Mouse (Mus musculus) midbrain, embryonic 10.5 days (tissue): ENCODE measurements around the gene Usf3. TPM values are rescaled to one million over a fixed set of nuclear protein-coding genes. Genes with fewer than 3 reads are reported as not detected.
A peak's percentile ranks its signal among the peaks of the same experiment; 100 is the strongest.

ENCODE experiments used
- DNase-seq: peaks from one replicate; pipeline ENCODE4 v3.0.0-alpha.2; 2017; ENCODE audit warnings: low spot score
- H3K27ac ChIP-seq: fragments of 300-500 bp; sonication (generic); replicated peaks from 2 replicates; pipeline ENCODE4 v1.5.1; 2016; ENCODE audit warnings: mild to moderate bottlenecking
- H3K27me3 ChIP-seq: fragments of 300-500 bp; sonication (generic); 2 replicates; pipeline ENCODE4 v1.6.1; 2016; ENCODE audit warnings: low read depth, mild to moderate bottlenecking; ENCODE audit not compliant: poor library complexity, severe bottlenecking
- H3K36me3 ChIP-seq: fragments of 300-500 bp; sonication (generic); 2 replicates; pipeline ENCODE4 v1.6.1; 2016; ENCODE audit warnings: mild to moderate bottlenecking, moderate library complexity
- H3K4me1 ChIP-seq: fragments of 300-500 bp; sonication (generic); 2 replicates; pipeline ENCODE4 v1.6.1; 2016
- H3K4me3 ChIP-seq: fragments of 300-500 bp; sonication (generic); 2 replicates; pipeline ENCODE4 v1.5.1; 2016; ENCODE audit warnings: mild to moderate bottlenecking, moderate library complexity
- H3K9me3 ChIP-seq: fragments of 300-500 bp; sonication (generic); replicated peaks from 2 replicates; pipeline ENCODE4 v1.6.1; 2016; ENCODE audit warnings: mild to moderate bottlenecking
- WGBS: fragments of 180-500 bp; shearing (Covaris S2); methylation state at CpG from one replicate; pipeline ENCODE4 v1.1.7; 2016; 5-methylcytosine and 5-hydroxymethylcytosine counted together
- polyA plus RNA-seq: library from polyadenylated mRNA; unstranded; fragments of >200 nt; fragmentation: Nextera tagmentation; extraction: Ambion mirVana; gene quantifications from 2 replicates; pipeline ENCODE4 v1.2.1, GENCODE M21; 2016

The Usf3 gene
- polyA plus RNA-seq, result 1.7 and 2.3 TPM in 2 replicates

DNA sequence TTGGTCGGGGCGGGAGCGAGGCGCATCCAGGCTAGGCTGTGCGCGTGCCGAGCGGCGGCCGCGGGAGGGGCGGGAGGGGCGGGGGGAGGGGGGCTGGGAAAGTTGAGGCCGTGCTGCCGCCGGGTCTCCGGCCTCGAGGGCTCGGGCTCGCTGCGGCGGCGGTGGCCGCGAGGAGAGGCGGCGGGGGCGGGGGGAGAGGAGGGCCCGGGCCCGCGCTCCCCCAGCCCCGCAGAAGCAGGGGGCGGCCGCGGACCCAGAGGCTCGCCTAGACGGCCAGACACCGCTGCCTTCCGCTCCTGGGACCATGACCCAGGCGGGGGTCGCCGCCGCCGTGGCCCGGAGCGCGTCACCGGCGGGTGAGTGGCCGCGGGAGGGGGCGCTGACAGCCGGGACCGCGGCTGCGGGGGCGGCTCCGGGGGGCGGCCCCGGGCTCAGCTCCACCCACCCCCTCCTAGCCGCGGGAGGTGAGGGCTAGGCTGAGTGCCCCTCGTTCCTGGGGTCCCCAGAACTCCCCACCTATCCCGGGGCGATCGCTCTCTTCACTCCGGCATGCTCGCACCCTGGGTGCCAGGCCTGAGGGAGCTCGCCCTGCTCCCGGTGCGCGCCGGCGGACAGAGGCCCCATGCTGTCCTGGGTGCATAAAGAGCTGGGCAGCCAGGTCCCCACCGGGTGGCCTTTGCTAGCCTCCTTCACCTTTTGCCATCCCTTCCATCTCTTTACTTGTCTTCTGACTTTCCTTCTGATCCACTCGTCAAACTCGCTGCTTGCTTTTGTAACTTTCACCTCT, at the start of gene Usf3:
Gene Usf3, plus strand, starts transcription at position 92 of the 787 bp plus-strand sequence.
- H3K36me3 ChIP-seq, result no peaks in the 10 kb centered on the region
- H3K27me3 ChIP-seq, result no peaks in the 10 kb centered on the region
- peaks cover 24% of the 10 kb centered on the region for H3K4me1 ChIP-seq
- peak within 1 kb of the TSS; percentile 93 for H3K4me3 ChIP-seq
- WGBS, result under 1% methylated on average over 76 of the region's 77 CpGs
- no peaks in the 10 kb centered on the region for H3K9me3 ChIP-seq
- peak within 1 kb of the TSS; percentile 99 for H3K27ac ChIP-seq
- no peak for DNase-seq

DNA sequence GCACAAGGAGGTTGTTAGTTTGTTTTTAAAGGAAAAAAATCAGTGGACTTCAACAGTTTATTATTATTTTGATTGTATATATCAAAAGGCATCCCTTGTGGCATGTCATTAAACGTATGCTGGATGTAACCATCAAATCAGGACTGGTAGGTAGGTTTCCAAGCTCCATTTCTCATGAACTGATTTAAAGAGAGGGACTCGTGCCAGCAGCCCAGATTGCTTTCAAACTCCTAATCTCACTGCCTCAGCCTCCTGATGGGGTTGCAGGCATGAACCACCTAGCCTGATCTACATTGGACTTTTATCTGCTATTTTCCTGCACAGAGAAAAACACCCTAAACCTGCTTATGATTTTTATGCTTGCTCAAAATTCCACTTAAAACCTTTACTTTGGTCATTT, 49.3 kb upstream of the Usf3 start:
- DNase-seq, result no peak
- WGBS, result 86% methylated on average over 2 of the region's 2 CpGs
- Histone ChIP-seq H3K9me3 (no peaks in the 10 kb centered on the region), H3K4me1 (no peaks in the 10 kb centered on the region), H3K27ac (no peak overlapping the region), H3K27me3 (no peaks in the 10 kb centered on the region), H3K36me3 (no peaks in the 10 kb centered on the region), H3K4me3 (no peak overlapping the region)

DNA sequence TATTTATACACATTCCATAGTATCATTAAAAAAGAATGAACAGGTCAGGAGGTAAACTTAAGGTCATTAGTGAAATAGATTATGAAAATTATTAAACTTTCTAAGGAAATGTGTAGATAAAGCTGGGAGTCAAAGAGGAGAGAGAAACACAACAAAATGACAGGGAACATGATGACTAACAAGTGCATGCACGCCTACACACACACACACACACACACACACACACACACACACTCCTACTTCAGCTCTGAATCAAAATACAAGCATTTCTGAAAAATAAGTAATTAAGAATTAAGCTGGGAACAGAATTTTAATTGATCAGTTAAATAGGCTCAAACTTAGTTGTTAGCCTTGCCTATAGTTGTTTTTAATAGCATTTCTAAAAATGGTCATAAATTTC, 48.3 kb upstream of the Usf3 start:
- no peaks in the 10 kb centered on the region for H3K9me3 ChIP-seq
- H3K27me3 ChIP-seq, result no peaks in the 10 kb centered on the region
- H3K4me1 ChIP-seq, result no peaks in the 10 kb centered on the region
- no peak overlapping the region for H3K4me3 ChIP-seq
- DNase-seq, result no peak
- 90% methylated on average over 1 of the region's 1 CpGs for WGBS
- no peak overlapping the region for H3K27ac ChIP-seq
- no peaks in the 10 kb centered on the region for H3K36me3 ChIP-seq

DNA sequence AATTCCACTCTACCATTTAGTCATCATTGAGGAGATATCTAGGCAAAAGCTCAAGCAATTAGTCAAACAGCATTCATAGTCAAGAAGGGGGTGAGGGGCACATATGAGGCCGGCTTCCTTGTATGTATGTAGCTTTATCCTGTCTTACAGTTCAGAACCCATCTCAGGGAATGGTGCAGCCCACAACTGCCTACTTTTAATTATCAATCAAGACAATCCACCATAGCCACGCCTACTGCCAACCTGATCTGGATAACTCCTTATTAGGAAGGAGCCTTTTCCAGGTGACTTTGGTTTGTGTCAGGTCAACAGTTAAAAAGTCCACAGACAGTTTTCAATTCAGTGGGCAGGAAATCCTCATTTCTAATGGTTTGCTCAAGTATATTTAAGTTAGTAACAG, 47.6 kb upstream of the Usf3 start:
- Histone ChIP-seq H3K27ac (no peak overlapping the region), H3K36me3 (no peaks in the 10 kb centered on the region), H3K9me3 (no peaks in the 10 kb centered on the region), H3K27me3 (no peaks in the 10 kb centered on the region), H3K4me1 (no peaks in the 10 kb centered on the region), H3K4me3 (no peak overlapping the region)
- no peak for DNase-seq
- WGBS, result 94% methylated on average over 2 of the region's 2 CpGs

DNA sequence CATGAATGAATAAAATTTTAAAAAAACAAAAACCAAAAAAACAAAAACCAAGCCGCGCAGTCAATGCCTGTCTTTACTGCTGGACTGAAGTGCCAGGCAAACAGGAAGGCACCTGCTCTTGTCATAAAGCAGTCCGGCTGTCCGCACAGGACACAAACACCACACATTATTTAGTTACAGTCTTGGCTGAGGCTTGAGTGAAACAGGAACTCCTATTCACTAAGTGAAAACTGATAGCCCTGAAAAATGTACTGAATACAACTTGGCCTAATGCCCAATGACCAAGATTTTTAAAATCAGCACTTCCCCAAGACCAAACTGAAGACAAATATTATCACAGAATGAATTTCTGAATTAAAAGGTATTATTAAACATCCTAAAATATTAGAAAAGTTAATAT, 46.6 kb upstream of the Usf3 start:
- H3K9me3 ChIP-seq, result no peaks in the 10 kb centered on the region
- no peak overlapping the region for H3K4me3 ChIP-seq
- H3K27me3 ChIP-seq, result no peaks in the 10 kb centered on the region
- 95% methylated on average over 4 of the region's 4 CpGs for WGBS
- no peak for DNase-seq
- H3K27ac ChIP-seq, result no peak overlapping the region
- no peaks in the 10 kb centered on the region for H3K36me3 ChIP-seq
- no peaks in the 10 kb centered on the region for H3K4me1 ChIP-seq

DNA sequence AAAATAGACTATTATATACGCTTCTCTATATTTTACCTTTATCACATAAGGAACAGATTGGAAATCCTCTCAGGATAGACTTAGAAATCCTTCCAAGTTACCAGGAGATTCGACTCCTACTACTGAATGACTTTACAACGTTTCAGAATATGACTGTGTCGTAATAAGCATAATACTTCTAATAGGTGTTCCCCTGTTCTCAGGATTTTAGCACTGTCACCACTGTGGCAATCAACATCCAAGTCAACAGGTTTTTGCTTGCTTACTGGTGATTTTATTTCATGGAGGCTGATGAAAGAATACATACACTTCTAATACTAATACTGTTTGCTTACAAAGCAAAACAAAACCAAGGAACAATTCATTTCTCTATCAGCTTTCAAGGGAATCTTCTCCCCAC, 40.7 kb upstream of the Usf3 start:
- no peak overlapping the region for H3K27ac ChIP-seq
- no peaks in the 10 kb centered on the region for H3K36me3 ChIP-seq
- no peak for DNase-seq
- H3K9me3 ChIP-seq, result no peaks in the 10 kb centered on the region
- no peak overlapping the region for H3K4me3 ChIP-seq
- 87% methylated on average over 4 of the region's 4 CpGs for WGBS
- H3K27me3 ChIP-seq, result no peaks in the 10 kb centered on the region
- no peaks in the 10 kb centered on the region for H3K4me1 ChIP-seq

DNA sequence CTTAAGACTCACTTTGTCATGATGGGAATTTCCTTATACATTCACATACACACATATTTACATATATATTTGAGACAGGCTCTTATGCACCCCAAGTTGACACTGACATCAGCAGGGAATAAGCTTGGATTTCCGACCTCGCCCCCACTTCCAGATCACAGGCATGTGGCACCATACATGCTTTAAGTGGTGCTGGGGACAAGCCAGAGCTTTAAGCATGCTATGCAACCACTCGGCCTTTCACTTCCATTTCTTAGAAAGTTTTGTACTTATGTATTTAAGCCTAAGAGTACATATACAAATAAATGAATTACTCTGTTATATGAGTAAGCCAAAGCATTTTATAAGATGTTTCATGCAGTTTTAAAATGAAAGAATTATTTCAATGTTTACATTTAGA, 39.9 kb upstream of the Usf3 start:
- no peak for DNase-seq
- 84% methylated on average over 3 of the region's 3 CpGs for WGBS
- Histone ChIP-seq H3K9me3 (no peaks in the 10 kb centered on the region), H3K4me1 (peaks cover 8% of the 10 kb centered on the region), H3K4me3 (no peak overlapping the region), H3K27me3 (no peaks in the 10 kb centered on the region), H3K27ac (no peak overlapping the region), H3K36me3 (no peaks in the 10 kb centered on the region)

DNA sequence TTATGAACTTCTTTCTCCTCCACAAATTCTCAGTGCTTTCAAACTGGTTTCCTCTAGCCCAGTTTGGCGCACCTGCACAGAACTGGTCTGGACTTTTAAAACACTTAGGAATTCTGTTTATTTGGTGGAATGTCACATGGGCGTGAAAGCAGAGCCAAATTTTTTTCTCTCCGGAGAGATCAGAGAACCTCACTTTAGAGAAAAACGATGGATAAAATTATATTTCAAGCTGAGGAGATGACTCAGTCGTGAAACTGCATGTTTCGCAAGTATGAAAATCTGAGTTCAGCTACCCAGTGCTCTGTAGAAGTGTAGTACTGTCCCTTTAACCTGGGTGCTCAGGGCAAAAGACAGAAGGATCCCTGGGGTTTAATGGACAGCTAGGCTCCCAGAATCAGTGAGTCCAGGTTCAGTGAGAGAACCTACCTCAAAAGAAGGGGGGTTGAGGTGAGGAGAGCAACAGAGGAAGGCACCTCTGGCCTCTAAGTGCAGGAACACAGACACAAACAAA, 36.5 kb upstream of the Usf3 start:
- no peak for DNase-seq
- Histone ChIP-seq H3K9me3 (no peaks in the 10 kb centered on the region), H3K4me1 (peaks cover 19% of the 10 kb centered on the region), H3K4me3 (no peak overlapping the region), H3K27ac (no peak overlapping the region), H3K27me3 (no peaks in the 10 kb centered on the region), H3K36me3 (no peaks in the 10 kb centered on the region)
- 92% methylated on average over 6 of the region's 6 CpGs for whole genome bisulfite sequencing

DNA sequence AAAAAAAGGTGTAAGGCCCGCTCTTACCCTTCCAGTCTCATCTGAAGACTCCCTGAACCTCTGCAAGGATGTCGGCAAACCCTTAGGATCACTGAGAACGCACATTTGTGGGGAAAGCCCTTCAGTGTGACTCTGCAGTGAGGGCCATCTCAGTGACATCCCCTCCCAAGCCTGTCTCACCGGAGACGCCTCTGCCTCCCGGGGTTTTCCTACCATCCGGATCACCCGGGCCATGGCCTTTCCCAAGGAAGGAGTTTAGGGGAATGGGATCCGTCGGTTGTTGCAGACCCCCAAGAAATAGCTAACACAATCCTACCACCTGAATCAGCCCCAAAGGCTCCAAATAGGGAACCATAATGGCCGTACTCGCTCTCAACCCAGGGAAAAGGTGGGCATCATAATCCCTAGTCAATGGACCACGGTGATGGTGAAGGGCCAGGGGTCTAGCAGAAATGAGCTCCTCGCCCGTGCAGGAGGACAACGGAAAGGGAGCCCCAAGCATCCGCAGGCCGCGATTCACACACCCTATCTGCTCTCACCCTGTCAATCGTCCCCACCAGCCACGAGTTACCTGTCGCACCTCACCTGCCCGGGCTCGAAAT, 34.6 kb upstream of the Usf3 start:
- DNase-seq, result no peak

DNA sequence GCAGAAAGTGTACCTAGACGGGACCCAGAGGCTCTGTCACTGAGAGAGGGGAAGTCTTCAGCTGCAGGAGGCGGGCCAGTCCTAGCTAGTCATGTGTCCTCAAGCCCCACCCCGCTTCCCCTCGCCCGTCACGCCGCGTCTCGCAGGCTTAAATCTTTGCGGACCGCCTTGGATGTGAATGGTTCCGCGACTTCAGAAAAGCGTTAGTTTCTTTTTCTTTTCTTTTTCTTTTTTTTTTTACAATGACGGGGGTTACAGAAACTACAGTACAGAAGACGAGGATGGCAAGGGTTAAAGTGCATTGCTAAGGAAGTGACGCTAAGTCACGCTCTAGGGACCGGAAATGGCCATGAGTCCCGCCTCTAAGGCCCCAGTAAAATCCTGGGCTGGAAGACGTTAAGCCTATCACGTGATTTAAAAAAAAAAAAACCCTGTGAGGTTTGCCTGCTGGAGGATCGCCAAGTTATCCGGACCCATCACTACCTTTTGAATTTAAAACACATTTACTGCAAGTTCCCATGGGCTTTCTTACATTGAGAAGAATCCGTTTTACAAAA, 34.0 kb upstream of the Usf3 start:
- Histone ChIP-seq H3K27me3 (no peaks in the 10 kb centered on the region), H3K9me3 (no peaks in the 10 kb centered on the region), H3K36me3 (no peaks in the 10 kb centered on the region), H3K4me3 (peak overlapping the region; percentile 97), H3K27ac (peak overlapping the region; percentile 97), H3K4me1 (peaks cover 22% of the 10 kb centered on the region)
- peak; percentile 84 for DNase-seq
- under 1% methylated on average over 25 of the region's 25 CpGs for WGBS

More for the DNA sequence above, 34.6 kb upstream of the Usf3 start:
- Histone ChIP-seq H3K4me1 (peaks cover 22% of the 10 kb centered on the region), H3K27me3 (no peaks in the 10 kb centered on the region), H3K9me3 (no peaks in the 10 kb centered on the region), H3K27ac (peak overlapping the region; percentile 97), H3K36me3 (no peaks in the 10 kb centered on the region), H3K4me3 (peak overlapping the region; percentile 97)
- WGBS, result 2% methylated on average over 24 of the region's 24 CpGs

DNA sequence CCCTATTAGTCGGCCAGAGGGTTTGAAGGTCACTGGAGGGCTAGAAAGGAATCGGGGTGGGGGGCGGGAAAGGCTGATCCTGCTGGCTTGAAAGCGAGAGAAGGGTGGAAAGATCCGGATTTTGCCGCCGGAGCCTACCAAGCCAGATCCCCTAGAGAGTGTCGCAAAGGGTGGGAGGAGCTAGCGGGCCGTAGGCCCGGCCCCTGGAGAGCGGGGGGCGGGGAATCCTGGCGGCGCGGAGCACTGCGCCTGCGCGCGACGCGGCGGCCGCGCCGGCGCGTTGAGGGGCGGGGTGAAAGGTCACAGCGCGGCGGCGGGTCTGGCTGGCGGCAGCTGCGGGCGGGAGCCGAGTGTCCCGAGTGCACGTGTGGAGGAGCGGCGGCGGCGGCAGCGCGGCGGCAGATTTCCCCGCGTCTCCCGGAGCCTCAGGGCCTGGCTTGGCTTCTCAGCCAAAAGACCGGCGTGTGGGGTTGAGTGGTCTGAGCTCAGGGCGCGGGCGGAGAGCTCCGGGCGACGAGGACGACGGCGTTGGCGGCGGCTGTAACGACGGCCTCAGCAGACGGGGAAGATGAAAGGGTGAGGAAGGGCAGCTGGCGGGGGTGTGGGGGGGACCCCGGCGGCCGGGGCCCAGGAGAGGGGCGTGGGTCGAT, 33.4 kb upstream of the Usf3 start, which contains the start of the genes Atp6v1a and Naa50:
Gene Atp6v1a, minus strand, starts transcription at position 170 of the 650 bp plus-strand sequence.
Gene Naa50, plus strand, starts transcription at position 295 of the 650 bp plus-strand sequence.
- no peaks in the 10 kb centered on the region for H3K9me3 ChIP-seq
- H3K27me3 ChIP-seq, result no peaks in the 10 kb centered on the region
- H3K4me1 ChIP-seq, result peaks cover 22% of the 10 kb centered on the region
- peaks cover under 1% of the 10 kb centered on the region; the same call in 1 of the 2 replicates for H3K36me3 ChIP-seq
- H3K27ac ChIP-seq, result peak within 1 kb of the TSS; percentile 97
- H3K4me3 ChIP-seq, result peak within 1 kb of the TSS; percentile 97
- DNase-seq, result peak; percentile 93
- under 1% methylated on average over 66 of the region's 71 CpGs for WGBS

DNA sequence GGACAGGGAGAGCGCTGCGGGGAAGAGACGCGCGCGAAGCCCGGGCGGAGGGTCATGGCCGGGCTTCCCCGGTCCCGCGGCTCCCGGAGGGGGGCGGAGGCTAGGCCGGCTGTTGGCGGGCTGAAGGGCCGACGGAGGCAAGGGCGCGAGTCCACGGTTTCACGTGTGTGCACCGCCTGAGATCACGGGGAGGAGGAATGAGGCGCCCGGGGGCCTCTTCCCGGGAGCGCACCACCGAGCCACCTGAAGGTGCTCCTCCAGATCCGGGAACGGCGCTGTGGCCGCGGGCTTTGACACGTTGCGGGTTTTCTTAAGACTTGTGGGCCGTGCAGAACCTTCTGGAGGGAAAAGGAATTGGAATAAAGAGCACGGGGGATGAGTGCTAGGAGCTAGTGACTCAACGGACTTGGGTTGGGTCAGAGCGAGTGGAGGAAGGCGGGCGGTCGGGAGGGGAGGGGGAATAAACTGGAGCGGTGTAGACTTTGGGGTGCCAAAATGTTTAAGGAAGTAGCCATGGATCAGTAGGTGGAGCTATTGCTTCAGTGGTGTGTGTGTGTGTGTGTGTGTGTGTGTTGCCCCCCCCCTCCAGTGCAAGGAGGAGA, 32.8 kb upstream of the Usf3 start:
- H3K4me3 ChIP-seq, result peak overlapping the region; percentile 97
- no peaks in the 10 kb centered on the region for H3K9me3 ChIP-seq
- DNase-seq, result peak; percentile 70
- peaks cover 22% of the 10 kb centered on the region for H3K4me1 ChIP-seq
- peaks cover 5% of the 10 kb centered on the region for H3K36me3 ChIP-seq
- no peaks in the 10 kb centered on the region for H3K27me3 ChIP-seq
- H3K27ac ChIP-seq, result peak overlapping the region; percentile 97
- under 1% methylated on average over 44 of the region's 44 CpGs for WGBS
